Mouse (Mus musculus) testis, postnatal 14 days (tissue): ENCODE data around the gene Pdk3.

Experiments used
- DNase-seq: peaks from one replicate; pipeline ENCODE4 v3.0.0; 2021; ENCODE audit warnings: low spot score

Pdk3 gene

DNA sequence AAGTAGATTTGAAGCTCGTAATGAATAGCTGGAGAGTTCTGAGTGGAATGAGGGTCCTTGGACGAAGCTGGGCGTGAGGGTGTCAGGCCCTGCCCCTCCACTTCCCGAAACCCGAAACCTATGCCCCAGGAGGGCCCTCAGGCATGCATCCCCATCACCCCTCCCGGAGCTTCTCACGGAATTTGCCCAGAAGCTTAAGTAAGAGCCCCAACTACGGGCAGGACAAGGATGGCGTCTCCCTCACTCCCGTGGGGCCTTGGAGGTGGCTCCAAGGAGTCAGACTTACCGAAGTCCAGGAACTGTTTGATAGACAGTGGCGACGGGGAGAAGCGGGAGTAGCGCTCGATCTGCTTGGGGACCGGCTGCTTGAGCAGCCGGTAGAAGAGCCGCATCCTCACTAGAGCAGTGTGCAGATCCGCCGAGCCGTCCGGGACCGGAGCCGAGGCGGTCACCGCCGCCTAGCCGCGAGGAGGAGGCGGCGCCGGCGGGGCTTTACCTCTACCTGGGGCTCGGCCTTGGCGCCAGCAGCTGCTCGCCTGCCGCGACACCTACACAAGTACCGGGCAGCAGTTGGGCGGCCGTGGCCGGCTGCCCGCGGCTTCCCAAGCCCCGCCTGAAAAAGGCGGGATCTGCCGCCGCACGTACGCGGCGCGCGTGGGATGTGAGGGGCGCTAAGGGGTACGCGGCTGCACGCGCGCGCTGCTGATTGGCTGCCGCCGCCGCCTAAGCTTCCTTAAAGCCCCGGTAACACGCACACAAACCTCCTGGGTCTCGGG lies at the start of gene Pdk3:
Gene Pdk3 (minus strand): TSS at position 641 of the 776 bp plus-strand sequence.
- DNase-seq = peak; percentile 87

DNA sequence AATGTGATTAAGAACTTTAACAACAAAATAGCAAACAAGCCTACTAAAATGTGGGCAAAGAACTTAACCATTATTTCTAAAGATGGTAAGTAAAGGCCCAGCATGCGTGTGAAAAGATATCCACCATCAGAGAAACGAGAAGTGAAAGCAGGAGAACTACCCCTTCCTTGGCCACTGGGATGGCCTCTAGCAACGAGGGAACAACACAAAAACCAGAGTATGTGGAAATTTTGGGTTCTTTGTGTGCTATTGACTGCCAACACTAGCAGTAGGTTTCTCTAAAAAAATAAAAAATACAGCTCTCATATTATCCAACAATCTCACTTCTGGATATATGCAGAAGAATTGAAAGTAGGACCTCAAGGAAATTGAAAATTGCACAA lies 45.6 kb upstream of the Pdk3 start:
- DNase-seq = no peak

DNA sequence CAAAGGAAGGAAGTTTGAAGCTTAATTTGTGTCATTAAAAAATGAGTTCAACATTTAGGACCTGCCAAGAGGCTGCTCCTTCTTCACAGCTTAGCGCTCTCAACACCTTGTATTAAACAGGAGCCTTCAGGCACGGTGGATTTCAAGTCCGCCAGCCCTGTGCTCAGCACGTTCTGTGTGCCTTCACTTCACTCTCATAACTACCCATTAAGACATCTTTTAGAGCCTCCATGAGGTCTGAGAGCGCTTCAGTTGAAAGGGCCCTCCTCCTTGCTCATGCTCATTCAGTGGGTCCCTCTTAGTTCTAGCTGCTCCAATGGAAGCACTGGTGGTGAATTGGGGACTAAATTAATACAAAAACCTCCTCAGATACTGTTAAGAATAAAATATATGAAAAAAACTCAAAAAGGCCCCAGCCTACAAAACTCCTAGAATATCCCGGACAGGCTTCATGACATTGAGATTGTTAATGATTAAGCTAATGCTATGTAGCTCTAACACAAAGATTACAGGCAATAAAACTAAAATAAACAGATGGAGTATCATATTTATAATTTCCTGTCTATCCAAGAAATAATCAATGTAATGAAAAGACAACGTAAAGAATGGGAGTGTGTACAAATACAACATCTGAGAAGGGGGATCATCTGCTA lies 45.1 kb upstream of the Pdk3 start:
- DNase-seq = no peak

DNA sequence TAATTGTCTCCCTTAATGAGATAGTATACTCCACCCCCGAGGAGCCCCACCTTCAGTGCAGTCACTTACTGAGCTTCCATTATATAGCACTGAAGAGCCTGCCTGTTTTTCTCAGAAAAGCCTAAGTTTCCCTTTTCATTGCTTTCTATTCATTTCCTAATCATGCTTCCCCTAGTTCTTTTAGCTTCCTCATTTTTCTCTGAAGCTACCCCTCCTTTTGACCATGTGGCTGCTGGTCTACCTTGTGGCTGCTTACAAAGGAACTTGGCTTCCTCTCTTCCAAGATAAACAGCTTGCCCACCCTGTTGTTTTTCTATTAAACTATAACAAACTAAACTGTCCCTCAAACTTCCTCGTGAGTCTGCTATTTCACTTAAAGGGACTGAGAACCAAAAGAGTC lies 31.4 kb upstream of the Pdk3 start:
- DNase-seq = no peak

DNA sequence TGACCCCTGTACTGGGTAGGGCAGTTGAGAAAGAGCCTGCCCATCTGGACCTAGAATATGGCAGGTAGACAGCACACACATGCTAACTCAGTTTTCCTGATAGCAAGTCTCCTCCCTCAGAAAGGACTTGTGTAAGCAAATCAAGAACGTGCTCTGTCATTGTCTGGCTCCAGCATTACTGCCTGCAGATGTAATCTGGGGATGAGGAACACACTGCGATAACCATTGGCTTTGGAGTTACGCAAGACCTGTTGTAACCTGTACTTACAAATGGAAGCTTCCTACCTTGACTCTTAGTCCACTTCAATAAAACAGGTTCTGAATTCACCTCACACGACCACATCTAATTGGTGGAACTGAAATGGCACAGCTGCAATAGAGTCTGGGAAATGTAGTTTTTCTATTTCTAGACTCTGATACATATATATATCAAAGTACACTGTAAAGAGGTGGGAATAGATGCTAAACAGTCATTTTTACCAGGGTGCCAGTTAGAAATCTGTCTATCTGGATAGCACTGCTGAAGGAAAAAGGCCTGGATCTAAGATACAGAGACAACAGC lies 30.6 kb upstream of the Pdk3 start:
- no peak for DNase-seq

DNA sequence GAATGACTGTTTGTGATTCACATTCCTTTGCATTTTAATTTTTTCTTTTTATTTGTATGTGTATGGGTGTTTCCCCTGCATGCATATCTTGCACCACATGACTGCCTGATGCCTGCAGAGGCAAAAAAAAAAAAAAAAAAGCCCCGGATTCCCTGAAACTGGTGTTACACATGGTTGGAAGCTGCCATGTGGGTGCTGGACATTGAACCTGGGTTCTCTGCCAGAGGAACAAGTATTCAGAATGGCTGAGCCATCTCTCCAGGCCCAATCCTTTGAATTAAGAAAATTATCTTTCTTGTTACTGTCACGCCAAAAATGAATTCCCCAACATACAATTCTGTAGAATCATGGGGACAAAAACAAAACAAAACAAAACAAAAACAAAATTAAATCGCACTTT lies 25.8 kb upstream of the Pdk3 start:
- no peak for DNase-seq

DNA sequence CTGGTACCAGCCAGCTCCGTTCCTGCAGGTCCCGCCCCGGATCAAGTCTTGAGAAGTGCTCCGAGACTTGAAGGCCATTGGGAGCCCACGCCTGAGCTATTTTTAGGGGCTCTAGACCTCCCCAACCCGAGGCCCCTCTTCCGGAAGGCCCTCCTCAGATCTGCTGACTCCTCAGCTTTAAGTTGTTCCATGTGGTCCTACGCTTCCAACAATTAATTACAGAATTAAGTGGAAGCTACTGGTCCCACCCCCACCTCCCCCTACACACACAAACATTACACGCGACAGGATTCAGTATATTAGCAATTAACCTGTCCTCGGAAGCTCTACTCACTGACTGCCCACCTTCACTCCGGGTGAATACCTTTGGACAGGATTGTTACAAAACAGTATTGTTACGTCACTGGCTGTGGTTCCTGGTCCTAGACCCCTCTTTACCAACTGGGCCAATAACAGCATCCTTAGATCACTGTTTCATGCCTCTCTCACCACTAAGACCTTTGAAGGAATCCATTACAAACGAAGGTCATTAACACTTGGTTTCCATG lies 410 bp upstream of the Pdk3 start:
- no peak for DNase-seq

DNA sequence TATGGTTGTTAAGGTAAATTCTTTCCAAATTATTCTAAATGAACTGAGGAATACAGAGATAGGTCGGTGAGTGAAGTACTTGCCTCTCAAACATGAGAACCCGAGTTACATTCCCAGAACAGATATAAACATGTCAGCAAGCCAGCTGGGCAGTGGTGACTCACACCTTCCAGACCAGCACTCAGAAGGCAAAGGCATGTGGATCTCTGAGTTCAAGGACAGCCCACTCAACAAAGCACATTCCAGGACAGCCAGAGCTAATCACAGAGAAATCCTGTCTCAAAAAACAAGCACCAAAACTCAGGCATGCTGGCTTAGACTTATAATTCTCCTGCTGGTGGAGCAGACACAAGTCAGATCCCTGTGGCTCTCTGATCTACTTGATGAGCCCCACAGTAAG lies 6.2 kb downstream of the Pdk3 start:
- no peak for DNase-seq

DNA sequence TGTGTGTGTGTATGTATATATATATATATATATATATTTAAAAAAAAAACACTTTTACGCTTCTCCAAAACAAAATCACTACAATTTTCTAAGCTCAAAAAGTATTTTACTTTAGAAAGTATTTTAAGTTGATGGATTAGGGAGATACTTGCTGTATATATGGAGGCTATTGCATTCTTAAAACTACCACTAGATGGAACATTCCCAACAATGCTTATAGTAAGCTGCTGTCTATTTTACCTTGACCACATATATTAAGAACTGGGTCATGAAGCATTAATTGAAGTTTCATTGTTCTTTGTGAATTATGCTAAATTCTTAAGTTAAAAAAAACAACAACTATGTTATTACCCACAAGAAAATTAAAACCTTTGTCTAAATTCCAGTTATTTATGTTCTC lies 24.0 kb downstream of the Pdk3 start:
- DNase-seq = no peak

DNA sequence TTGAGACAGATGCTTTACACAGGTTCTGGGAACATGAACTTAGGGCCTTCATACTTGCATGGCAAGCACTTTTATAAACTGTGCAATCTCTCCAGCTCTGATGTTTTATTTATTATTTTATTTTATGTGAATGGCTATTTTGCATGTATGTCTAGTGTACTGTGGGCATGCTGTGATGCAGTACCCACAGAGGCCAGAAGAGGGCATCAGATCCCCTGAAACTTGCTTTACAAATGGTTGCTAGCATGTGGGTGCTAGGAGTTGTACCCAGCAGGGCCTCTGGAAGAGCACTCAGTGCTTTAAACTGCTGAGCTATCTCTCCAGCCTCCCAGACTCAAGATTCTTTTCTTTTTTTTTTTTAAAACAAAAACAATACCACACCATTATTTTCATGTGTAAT lies 38.8 kb downstream of the Pdk3 start:
- DNase-seq = no peak

DNA sequence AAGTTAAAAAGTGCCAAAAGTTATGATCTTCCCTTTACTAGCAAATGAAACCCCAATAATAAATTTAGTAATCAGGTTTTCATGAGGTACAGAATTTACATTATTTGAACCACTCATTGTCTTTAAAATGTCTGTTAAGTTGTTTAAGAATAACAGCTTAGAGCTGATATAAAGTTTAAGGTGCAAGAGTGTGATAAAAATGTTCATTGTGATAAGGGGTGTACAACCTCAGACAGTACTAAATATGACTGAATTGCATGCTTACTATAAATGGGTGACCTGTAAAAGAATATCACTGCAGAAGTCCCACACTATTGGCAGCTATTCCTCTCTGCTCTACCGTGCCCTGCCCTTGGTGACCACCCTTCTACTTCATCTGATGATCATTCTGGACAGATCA lies 42.4 kb downstream of the Pdk3 start:
- DNase-seq = no peak

DNA sequence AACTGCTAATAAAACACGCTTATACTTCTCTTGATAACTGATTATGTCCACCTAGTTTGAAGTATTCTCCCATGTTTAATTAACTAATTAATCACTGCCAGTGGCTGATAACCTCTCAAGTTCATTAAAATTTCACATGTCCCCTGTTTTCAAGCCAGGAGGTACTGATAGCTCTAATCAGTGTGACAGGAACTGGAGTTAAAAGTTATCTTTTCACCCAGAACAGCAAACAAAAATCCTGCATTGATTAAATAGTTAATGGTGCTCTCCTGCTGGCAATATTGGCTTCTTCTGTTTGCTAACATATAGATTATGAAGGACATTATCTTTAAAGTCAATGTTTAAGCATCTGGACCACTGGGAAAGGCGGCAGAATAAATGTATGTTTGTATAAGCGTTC lies 71.2 kb downstream of the Pdk3 start:
- DNase-seq = no peak

DNA sequence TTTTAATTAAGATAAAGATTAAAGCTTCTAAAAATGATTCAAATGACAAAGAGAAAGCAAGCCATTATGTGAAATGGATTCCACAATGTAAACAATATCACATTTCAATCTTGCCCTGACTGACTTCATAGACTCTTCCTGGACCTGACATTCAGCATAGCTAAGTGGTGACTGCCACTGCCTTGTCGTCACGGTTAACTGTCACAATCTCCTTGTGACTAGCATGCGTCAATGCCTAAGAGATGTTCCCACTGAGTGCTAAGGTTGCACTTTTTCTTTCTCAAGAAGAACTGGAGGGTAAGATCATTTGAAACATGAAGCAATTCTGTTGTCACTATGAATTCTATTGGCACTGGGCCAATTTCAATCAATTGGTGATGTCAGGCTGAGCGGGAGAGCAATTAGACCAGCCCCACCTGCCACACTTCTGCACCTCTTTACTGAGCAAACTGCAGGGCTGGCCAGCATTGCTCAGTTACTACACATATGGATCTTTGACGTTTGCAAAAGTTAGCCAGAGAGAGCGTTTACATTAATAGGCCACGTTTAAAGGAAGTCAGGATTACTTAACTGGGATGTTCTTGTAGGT lies 75.0 kb downstream of the Pdk3 start:
- DNase-seq = no peak

DNA sequence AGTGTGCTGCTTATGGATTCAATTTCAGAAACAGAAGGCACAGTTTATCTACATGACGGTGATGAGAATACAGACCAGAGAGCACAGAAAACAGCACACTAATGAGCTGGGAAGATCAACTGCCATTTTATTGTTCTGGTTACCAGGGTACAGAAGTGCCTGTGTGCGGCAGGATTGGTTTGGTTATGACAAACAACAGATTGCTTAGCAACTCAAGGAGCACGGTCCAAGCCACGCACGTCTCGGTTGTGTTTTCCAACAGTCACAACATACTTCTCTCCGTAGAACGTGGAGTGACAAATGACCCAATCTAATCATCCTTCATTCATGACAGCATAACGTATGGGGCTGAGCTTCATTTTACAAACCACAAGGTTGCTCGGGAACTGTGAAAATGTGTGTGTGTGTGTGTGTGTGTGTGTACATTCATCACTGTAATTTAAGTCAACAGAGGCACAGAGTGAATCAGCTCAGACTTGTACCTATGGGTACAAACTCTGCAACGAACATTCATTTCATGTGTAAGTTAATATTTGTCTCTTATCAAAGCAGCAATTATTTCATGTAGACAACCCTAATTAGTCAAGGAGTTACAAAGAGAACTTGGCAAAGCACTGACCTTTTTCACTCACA lies 76.7 kb downstream of the Pdk3 start:
- DNase-seq = no peak

DNA sequence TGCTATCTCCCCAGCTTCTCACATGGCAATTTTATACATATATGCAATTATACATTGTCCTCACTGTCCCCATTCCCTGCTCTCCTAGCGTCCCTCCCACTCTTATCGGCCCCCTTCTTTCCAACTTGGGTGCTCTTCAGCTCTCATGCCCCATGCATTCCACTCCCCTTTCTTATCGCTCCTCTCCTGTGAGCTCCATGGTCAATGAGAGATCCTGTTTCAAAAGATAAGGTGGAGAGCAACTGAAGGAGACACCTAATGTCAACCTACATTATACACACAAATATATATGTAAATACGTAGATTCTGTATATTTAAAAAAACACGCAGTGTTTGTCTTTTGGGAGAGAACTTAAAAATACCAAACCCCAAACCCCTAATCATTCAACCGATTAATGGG lies 81.4 kb downstream of the Pdk3 start:
- no peak for DNase-seq

DNA sequence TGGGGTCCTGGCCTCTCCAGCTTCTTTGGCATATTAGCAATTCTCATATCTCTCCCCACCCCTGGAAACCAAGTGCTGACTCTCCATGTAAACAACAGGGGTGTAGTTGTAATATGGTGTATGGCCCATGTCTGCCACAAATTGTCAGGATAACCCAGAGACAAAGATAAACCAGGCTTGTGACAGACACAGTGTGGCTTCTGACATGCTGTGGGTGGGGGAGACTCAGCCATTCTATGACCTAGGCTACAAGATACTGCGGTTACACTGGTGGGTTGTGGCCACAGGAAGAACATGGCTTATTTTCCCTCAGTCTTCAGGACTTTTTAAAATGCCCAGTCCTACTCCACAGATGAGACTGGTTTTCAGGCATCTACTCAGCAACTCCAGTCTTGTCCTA lies 82.8 kb downstream of the Pdk3 start:
- no peak for DNase-seq

DNA sequence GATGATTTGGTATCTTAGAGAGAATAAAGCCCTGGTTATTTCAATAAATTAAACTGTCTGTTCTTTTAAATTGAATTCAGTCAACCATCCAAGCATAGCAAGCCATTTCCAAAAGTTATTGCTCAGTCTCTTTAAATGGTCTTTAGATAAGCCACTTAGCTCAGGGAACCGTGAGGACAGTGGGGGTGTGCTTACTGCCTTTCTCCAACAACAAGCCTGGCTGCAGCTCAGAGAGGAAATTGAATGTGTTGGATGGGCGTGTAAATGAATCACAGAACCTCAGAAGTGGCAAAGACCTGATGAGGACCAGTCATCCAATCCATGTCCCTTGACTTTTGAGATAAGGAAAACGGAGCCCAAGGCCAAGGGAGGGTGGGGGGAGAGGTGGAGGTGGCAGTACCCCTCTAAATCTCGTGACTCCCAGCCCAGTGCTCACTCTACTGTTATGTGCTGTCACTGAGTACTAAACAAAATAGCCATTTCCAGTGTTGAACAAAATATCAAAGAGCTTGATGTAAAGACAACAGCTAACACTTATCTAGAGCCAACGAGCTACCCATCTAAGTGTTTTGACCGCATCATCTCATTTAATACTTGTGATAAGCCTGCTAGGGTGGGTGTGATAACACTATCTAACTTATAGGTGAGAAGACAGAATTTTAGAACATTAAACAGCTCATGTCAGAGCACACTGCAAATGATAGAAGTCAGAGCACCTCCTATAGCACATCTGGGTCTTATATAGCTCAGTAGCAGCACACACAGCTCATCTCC lies 98.8 kb downstream of the Pdk3 start:
- no peak for DNase-seq

DNA sequence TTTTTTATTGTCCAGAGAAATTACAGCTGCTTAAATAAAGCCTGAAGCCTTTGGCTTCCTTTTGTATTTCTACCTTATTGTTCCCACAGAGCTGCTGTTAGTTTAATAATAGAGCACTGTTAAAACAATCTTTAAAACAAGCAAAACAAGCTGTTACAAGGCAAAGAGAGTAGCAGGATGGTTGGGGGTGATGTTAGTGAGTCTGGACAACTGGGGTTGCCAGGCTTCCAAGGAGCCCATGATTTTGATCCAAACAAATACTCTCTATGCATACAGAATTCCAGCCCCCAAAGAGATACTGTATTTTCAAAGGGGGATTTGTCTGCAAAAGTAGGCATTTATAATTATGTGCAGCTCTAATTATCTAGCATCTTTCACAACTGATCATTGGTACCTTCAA lies 99.6 kb downstream of the Pdk3 start:
- DNase-seq = no peak

DNA sequence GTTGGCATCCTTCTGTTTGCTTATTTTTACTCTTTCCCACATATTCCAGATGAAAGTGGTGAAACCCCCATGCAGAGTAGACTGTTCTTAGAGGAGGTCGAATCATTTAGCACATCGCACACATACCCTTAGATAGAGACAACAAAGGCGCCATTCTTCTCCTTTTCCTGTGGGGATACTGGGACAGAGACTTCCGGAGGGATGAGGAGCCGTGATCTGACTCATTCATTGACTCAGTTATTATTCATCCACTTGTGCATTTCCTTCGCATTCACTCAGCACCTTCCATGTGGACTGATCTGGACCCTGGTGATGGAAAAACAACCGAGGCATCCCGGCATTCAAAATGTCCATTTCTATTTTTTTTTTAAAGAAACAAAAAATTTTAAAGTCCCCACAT lies 101.1 kb downstream of the Pdk3 start:
- DNase-seq = no peak

DNA sequence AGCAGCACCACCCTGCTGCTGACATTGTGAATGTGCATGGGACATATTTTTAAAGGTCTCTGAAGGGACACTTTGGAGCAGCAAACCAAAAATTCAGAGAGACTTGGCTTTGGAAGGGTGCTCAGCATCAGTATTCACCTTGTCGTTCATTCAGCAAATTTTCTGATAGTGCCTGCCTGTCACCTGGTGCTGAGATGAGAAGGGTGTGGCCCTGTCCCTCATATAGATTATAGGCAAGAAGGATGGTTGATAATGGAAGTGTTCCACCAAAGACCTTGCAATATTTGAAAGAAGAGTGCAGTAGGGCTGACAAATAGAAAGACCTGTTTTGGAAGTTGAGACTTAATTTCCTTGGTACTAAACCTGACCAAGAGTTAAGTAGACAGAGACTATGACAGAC lies 102.5 kb downstream of the Pdk3 start:
- DNase-seq = no peak
